In genomic region chr13:64438863-64439452, GRCm38 (mm10) we compare ENCODE assay signal across 8 mouse cellular contexts. TPM values are rescaled to one million over a fixed set of nuclear protein-coding genes. Genes with fewer than 3 reads are reported as not detected.
DNase-seq lines count a peak whose midpoint lies in the region; ATAC-seq and TF ChIP-seq lines count a peak whose summit lies in the region.

No protein-coding gene starts in this region.

- DNase-seq in CD8-positive naive resting alpha-beta T cell, adult 2 months (ENCODE audit: low read depth in 2 of 2, low spot score in 2 of 2): peak; percentile 64 to 75
- peak; percentile 83 for DNase-seq in brain, adult 2 months (ENCODE audit: low read depth, low spot score)
- peak; percentile 73 for DNase-seq in heart, postnatal 0 days (ENCODE audit: low spot score)
- DNase-seq in kidney, postnatal 14 days: peak; percentile 73
- peak; percentile 64 for DNase-seq in neural tube, embryonic 11.5 days (ENCODE audit: low spot score)

- no peaks in the 10 kb centered on the region for H3K4me1 ChIP-seq in heart, postnatal 0 days (ENCODE audit: control insufficient read depth, insufficient read depth)
- 0 out of 2 replicates have a peak, but pooled peaks cover 5% of the 10 kb centered on the region for H3K4me1 ChIP-seq in liver, embryonic 15.5 days (replicated peaks)
- no peaks in the 10 kb centered on the region for H3K4me1 ChIP-seq in neural tube, embryonic 11.5 days (ENCODE audit: control insufficient read depth, insufficient read depth, low read length)
- no peaks in the 10 kb centered on the region; the same call in 1 of the 2 replicates for H3K4me1 ChIP-seq in testis, adult 2 months (ENCODE audit: control insufficient read depth, insufficient read depth, low read length)

- peak; percentile 86 for ATAC-seq in erythroid progenitor cell, adult 5-6 weeks (replicated peaks; ENCODE audit: low FRiP score, poor library complexity, severe bottlenecking)
- ATAC-seq in heart, postnatal 0 days (ENCODE audit: insufficient read depth, low read depth): peak; percentile 72
- ATAC-seq in liver, embryonic 15.5 days (ENCODE audit: insufficient read depth): peak; percentile 51; the same call in 1 of the 2 replicates
- ATAC-seq in neural tube, embryonic 11.5 days (ENCODE audit: insufficient read depth, low FRiP score, low TSS enrichment): peak; percentile 64

- TF ChIP-seq EP300 in heart, postnatal 0 days (IDR thresholded peaks at IDR 0.05; ENCODE audit: low read depth): no peak

- no peak for TF ChIP-seq POLR2A in testis, adult 2 months (IDR thresholded peaks at IDR 0.05; ENCODE audit: control insufficient read depth, low read depth, low read length)

- H3K27me3 ChIP-seq in heart, postnatal 0 days (ENCODE audit: control insufficient read depth, insufficient read depth, low read length): no peaks in the 10 kb centered on the region
- H3K27me3 ChIP-seq in liver, embryonic 15.5 days: no peaks in the 10 kb centered on the region
- no peaks in the 10 kb centered on the region for H3K27me3 ChIP-seq in neural tube, embryonic 11.5 days (ENCODE audit: control insufficient read depth, insufficient read depth, low read length)
- no peaks in the 10 kb centered on the region for H3K27me3 ChIP-seq in testis, adult 2 months (ENCODE audit: control insufficient read depth, insufficient read depth, low read length)

- H3K4me3 ChIP-seq in heart, postnatal 0 days (ENCODE audit: low read depth, low read length): no peak overlapping the region
- H3K4me3 ChIP-seq in liver, embryonic 15.5 days (replicated peaks): no peak overlapping the region
- no peak overlapping the region for H3K4me3 ChIP-seq in neural tube, embryonic 11.5 days (ENCODE audit: low read depth, low read length)
- H3K4me3 ChIP-seq in testis, adult 2 months (ENCODE audit: control insufficient read depth, low read depth, low read length): no peak overlapping the region

- H3K4me2 ChIP-seq in heart, postnatal 0 days (ENCODE audit: low read depth, low read length): no peak overlapping the region
- no peak overlapping the region for H3K4me2 ChIP-seq in liver, embryonic 15.5 days
- no peak overlapping the region for H3K4me2 ChIP-seq in neural tube, embryonic 11.5 days (ENCODE audit: low read depth)

- H3K36me3 ChIP-seq in heart, postnatal 0 days (replicated peaks; ENCODE audit: control insufficient read depth, insufficient read depth, low read length): no peaks in the 10 kb centered on the region
- no peaks in the 10 kb centered on the region for H3K36me3 ChIP-seq in liver, embryonic 15.5 days (replicated peaks)
- no peaks in the 10 kb centered on the region for H3K36me3 ChIP-seq in neural tube, embryonic 11.5 days (ENCODE audit: control insufficient read depth, insufficient read depth, low read length)
- H3K36me3 ChIP-seq in testis, adult 2 months (ENCODE audit: control insufficient read depth, insufficient read depth, low read length): peaks cover 2% of the 10 kb centered on the region; the same call in 1 of the 2 replicates

- no peak overlapping the region for H3K9ac ChIP-seq in heart, postnatal 0 days (replicated peaks; ENCODE audit: low read depth, low read length)
- H3K9ac ChIP-seq in liver, embryonic 15.5 days: no peak overlapping the region
- no peak overlapping the region for H3K9ac ChIP-seq in neural tube, embryonic 11.5 days (ENCODE audit: low read length)

- 49% methylated on average over 9 of the region's 9 CpGs for WGBS in heart, postnatal 0 days
- 36% methylated on average over 9 of the region's 9 CpGs for WGBS in liver, embryonic 15.5 days (ENCODE audit: insufficient replicate concordance)
- WGBS in neural tube, embryonic 11.5 days: 56% methylated on average over 9 of the region's 9 CpGs

- no peaks in the 10 kb centered on the region for H3K9me3 ChIP-seq in heart, postnatal 0 days (replicated peaks; ENCODE audit: control insufficient read depth, low read length)
- H3K9me3 ChIP-seq in liver, embryonic 15.5 days (replicated peaks): no peaks in the 10 kb centered on the region
- no peaks in the 10 kb centered on the region for H3K9me3 ChIP-seq in neural tube, embryonic 11.5 days (ENCODE audit: control insufficient read depth, low read length)

- no peak overlapping the region for H3K27ac ChIP-seq in heart, postnatal 0 days (ENCODE audit: low read depth)
- H3K27ac ChIP-seq in liver, embryonic 15.5 days (replicated peaks): no peak overlapping the region
- no peak overlapping the region for H3K27ac ChIP-seq in neural tube, embryonic 11.5 days (ENCODE audit: low read depth, low read length)
- H3K27ac ChIP-seq in testis, adult 2 months (ENCODE audit: control insufficient read depth, insufficient read depth, low read depth, low read length): no peak overlapping the region

- TF ChIP-seq CTCF in heart, postnatal 0 days (IDR thresholded peaks at IDR 0.05; ENCODE audit: low read depth): peak; percentile 92
- peak; percentile 42; the same call in 1 of the 2 replicates for TF ChIP-seq CTCF in testis, adult 2 months (IDR thresholded peaks at IDR 0.05; ENCODE audit: control insufficient read depth, insufficient read depth, insufficient replicate concordance, low read depth, low read length)

RNA-seq across cellular contexts. Expression of gene Cdk20, which starts 6.8 kb away (rescaled TPM):
- 2.1 and 7.2 TPM in 2 replicates for total RNA-seq in erythroid progenitor cell, adult 5-6 weeks (2015; ENCODE audit: low replicate concordance)
- total RNA-seq in erythroid progenitor cell, adult 5-6 weeks (2017; ENCODE audit: low replicate concordance): 1.2 and 6.4 TPM in 2 replicates
- total RNA-seq in heart, postnatal 0 days (2014; rRNA removed; ENCODE audit: low replicate concordance): 1.9 and 16.2 TPM in 2 replicates
- polyA plus RNA-seq in heart, postnatal 0 days (2015; fragmentation: Nextera tagmentation; extraction: Ambion mirVana): 3.5 and 3.6 TPM in 2 replicates
- 3.4 and 5.1 TPM in 2 replicates for polyA plus RNA-seq in liver, embryonic 15.5 days (2015; fragmentation: Nextera tagmentation; extraction: Ambion mirVana)
- 6.9 and 9.5 TPM in 2 replicates for polyA plus RNA-seq in neural tube, embryonic 11.5 days (2014; fragmentation: Nextera tagmentation; extraction: Ambion mirVana)
- polyA plus RNA-seq in testis, adult 2 months (2012; rRNA removed): 57.9 and 64.7 TPM in 2 replicates

RNA-seq across cellular contexts. Expression of gene Fam240b, which starts 58.6 kb away (rescaled TPM):
- not detected in 2 replicates for total RNA-seq in erythroid progenitor cell, adult 5-6 weeks (2015; ENCODE audit: low replicate concordance)
- not detected in 2 replicates for total RNA-seq in erythroid progenitor cell, adult 5-6 weeks (2017; ENCODE audit: low replicate concordance)
- total RNA-seq in heart, postnatal 0 days (2014; rRNA removed; ENCODE audit: low replicate concordance): not detected in 2 replicates
- not detected in 2 replicates for polyA plus RNA-seq in heart, postnatal 0 days (2015; fragmentation: Nextera tagmentation; extraction: Ambion mirVana)
- polyA plus RNA-seq in liver, embryonic 15.5 days (2015; fragmentation: Nextera tagmentation; extraction: Ambion mirVana): not detected in 2 replicates
- not detected in 2 replicates for polyA plus RNA-seq in neural tube, embryonic 11.5 days (2014; fragmentation: Nextera tagmentation; extraction: Ambion mirVana)
- polyA plus RNA-seq in testis, adult 2 months (2012; rRNA removed): not detected in 2 replicates
